In genomic region chr6:115181094-115181493, GRCm38 (mm10) we compare ENCODE assay signal across 41 mouse cellular contexts. TPM values are rescaled to one million over a fixed set of nuclear protein-coding genes. Genes with fewer than 3 reads are reported as not detected.
"Had no signal": no experiment of that assay in that cellular context is flagged by ENCODE, and none has a peak within 500 bp of the region (broad histone marks: within the 10 kb centered on the region; RNA-seq: fewer than 3 reads in every experiment).

No protein-coding gene starts in this region.

- H3K4me1 ChIP-seq: heart, embryonic 13.5 days; heart, embryonic 15.5 days; hindbrain, embryonic 15.5 days; kidney, embryonic 15.5 days; limb, embryonic 13.5 days; limb, embryonic 15.5 days; liver, embryonic 12.5 days had no signal

- H3K27ac ChIP-seq: gastrocnemius, adult 2 months; heart, adult 2 months; heart, embryonic 13.5 days; heart, embryonic 15.5 days; hindbrain, embryonic 13.5 days; hindbrain, embryonic 15.5 days; hindbrain, postnatal 0 days; kidney, embryonic 15.5 days; kidney, postnatal 0 days; limb, embryonic 13.5 days; limb, embryonic 15.5 days; liver, embryonic 12.5 days had no signal

- DNase-seq: gastrocnemius, adult 2 months; gastrocnemius, postnatal 10 days; gastrocnemius, postnatal 25 days; heart, adult 11 months; heart, adult 2 months; heart, postnatal 14 days; heart, postnatal 36 days; kidney, adult 11 months; kidney, adult 2 months; kidney, adult 9 months; kidney, postnatal 14 days; kidney, postnatal 36 days; layer of hippocampus, adult 9-11 months; layer of hippocampus, postnatal 36 days; left cerebral cortex, postnatal 4 days had no signal

- H3K4me3 ChIP-seq: gastrocnemius, adult 2 months; heart, adult 2 months; heart, embryonic 13.5 days; heart, embryonic 15.5 days; hindbrain, embryonic 13.5 days; hindbrain, embryonic 15.5 days; kidney, embryonic 15.5 days; limb, embryonic 13.5 days; limb, embryonic 15.5 days; liver, embryonic 12.5 days had no signal

RNA-seq across cellular contexts. Expression of gene Gm17482, which starts 46.0 kb away (rescaled TPM):
- total RNA-seq: gastrocnemius, adult 2 months; gastrocnemius, postnatal 10 days; gastrocnemius, postnatal 25 days; heart, adult 2 months; heart, postnatal 14 days; heart, postnatal 36 days; hematopoietic stem cell, adult 5-6 weeks; hindbrain, postnatal 0 days; layer of hippocampus, adult 18-20 months; layer of hippocampus, postnatal 14 days; layer of hippocampus, postnatal 36 days; left cerebral cortex, adult 18-20 months; left cerebral cortex, adult 8-10 months; left cerebral cortex, postnatal 10 days; left cerebral cortex, postnatal 25 days; left cerebral cortex, postnatal 4 days; liver, adult 2 months had no signal
- polyA plus RNA-seq: gonadal fat pad, adult 2 months; heart, adult 2 months; heart, embryonic 11.5 days; heart, embryonic 13.5 days; heart, embryonic 15.5 days; heart, postnatal 0 days; hindbrain, embryonic 11.5 days; hindbrain, embryonic 13.5 days; hindbrain, embryonic 15.5 days; hindbrain, postnatal 0 days; intestine, embryonic 14.5 days; intestine, embryonic 16.5 days; kidney, adult 2 months; kidney, embryonic 15.5 days; kidney, postnatal 0 days; large intestine, adult 2 months; limb, embryonic 11.5 days; limb, embryonic 13.5 days; limb, embryonic 15.5 days; liver, adult 2 months; liver, embryonic 12.5 days had no signal

RNA-seq across cellular contexts. Expression of gene Syn2, which starts 46.4 kb away (rescaled TPM):
- total RNA-seq: hematopoietic stem cell, adult 5-6 weeks had no signal
- polyA plus RNA-seq: liver, embryonic 12.5 days had no signal
